Mouse (Mus musculus) heart, embryonic 12.5 days (tissue): ENCODE measurements at regions not wholly inside any gene's neighbourhood (a gene's known extent, or its start where the extent isn't known, plus 50 kb on each side); places are given as distances from the start of the nearest gene placed in this dataset. TPM values are rescaled to one million over a fixed set of nuclear protein-coding genes. Genes with fewer than 3 reads are reported as not detected.

ENCODE experiments used
- ATAC-seq: fragments of 200-750 bp; cut with Nextera tagmentation; 2 replicates; pipeline ENCODE4 v1.8.0; 2017; ENCODE audit warnings: moderate TSS enrichment, moderate library complexity; ENCODE audit not compliant: insufficient number of reproducible peaks, low FRiP score
- H3K27ac ChIP-seq: fragments of 300-500 bp; sonication (generic); 2 replicates; pipeline ENCODE4 v1.5.1; 2016; ENCODE audit warnings: mild to moderate bottlenecking, moderate library complexity; ENCODE audit not compliant: poor library complexity, severe bottlenecking
- H3K27me3 ChIP-seq: fragments of 300-500 bp; sonication (generic); replicated peaks from 2 replicates; pipeline ENCODE4 v1.6.1; 2016; ENCODE audit warnings: mild to moderate bottlenecking, moderate library complexity
- H3K36me3 ChIP-seq: fragments of 300-500 bp; sonication (generic); 2 replicates; pipeline ENCODE4 v1.6.1; 2016; ENCODE audit warnings: mild to moderate bottlenecking, moderate library complexity
- H3K4me1 ChIP-seq: fragments of 300-500 bp; sonication (generic); replicated peaks from 2 replicates; pipeline ENCODE4 v1.6.1; 2016; ENCODE audit warnings: mild to moderate bottlenecking
- H3K4me2 ChIP-seq: fragments of 300-500 bp; sonication (generic); 2 replicates; pipeline ENCODE4 v1.6.1; 2016; ENCODE audit warnings: mild to moderate bottlenecking, moderate library complexity
- H3K4me3 ChIP-seq: fragments of 300-500 bp; sonication (generic); 2 replicates; pipeline ENCODE4 v1.5.1; 2016; ENCODE audit warnings: mild to moderate bottlenecking
- H3K9ac ChIP-seq: fragments of 300-500 bp; sonication (generic); 2 replicates; pipeline ENCODE4 v1.6.1; 2016; ENCODE audit warnings: mild to moderate bottlenecking, moderate library complexity
- H3K9me3 ChIP-seq: fragments of 300-500 bp; sonication (generic); replicated peaks from 2 replicates; pipeline ENCODE4 v1.6.1; 2016; ENCODE audit warnings: mild to moderate bottlenecking, moderate library complexity
- WGBS: fragments of 180-500 bp; shearing (Covaris S2); methylation state at CpG from one replicate; pipeline ENCODE4 v1.1.7; 2016; 5-methylcytosine and 5-hydroxymethylcytosine counted together
- microRNA-seq: library from miRNA; unstranded; fragments of <30 nt; microRNA quantifications from one replicate; pipeline ENCODE4, GENCODE M21; 2017

GRCm38 (mm10) chr12:94755754-94756153, 936.3 kb upstream of the Flrt2 start:
- Histone ChIP-seq H3K4me2 (no peak overlapping the region), H3K4me1 (no peaks in the 10 kb centered on the region), H3K9me3 (no peaks in the 10 kb centered on the region), H3K36me3 (no peaks in the 10 kb centered on the region), H3K27me3 (no peaks in the 10 kb centered on the region), H3K4me3 (no peak overlapping the region), H3K27ac (no peak overlapping the region), H3K9ac (no peak overlapping the region)
- ATAC-seq: no peak
- 83% methylated on average over 2 of the region's 2 CpGs for WGBS

DNA sequence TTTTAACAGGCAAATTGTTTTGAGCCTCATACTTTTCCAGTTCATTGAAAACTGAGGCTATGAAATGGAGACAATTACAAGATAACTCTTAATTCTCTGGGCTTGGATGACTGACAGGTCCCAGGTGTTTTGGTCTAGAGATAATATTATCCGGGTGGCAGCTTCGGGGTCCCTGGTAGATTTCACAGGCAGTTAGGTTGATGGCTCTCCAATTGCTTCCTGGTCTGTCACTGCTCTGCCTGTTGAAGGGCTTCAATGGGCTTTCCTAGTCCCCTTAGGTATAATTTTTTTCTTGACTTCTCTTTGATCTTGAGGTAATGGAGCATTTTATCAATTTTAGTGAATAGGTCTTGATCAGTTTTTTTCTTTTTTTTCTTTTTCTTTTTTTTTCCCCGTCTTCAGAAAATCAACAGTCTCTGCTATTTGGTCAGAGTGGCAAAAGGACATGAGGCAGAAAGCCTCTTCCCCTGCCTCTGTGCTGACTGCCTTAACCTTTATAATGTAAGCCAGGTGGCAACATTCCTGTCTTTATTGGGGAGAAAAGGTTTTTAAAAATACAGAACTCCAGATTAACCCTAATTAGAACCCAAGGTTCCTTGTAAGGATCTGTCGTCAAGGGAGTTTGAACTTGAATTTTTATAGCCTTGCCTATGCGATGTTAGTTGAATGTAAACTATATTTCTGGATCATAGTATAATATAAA, 896.0 kb upstream of the Flrt2 start:
- H3K27ac ChIP-seq: no peak overlapping the region
- ATAC-seq: no peak
- no peaks in the 10 kb centered on the region for H3K27me3 ChIP-seq
- H3K4me3 ChIP-seq: no peak overlapping the region
- no peaks in the 10 kb centered on the region for H3K9me3 ChIP-seq
- no peak overlapping the region for H3K4me2 ChIP-seq
- H3K4me1 ChIP-seq: no peaks in the 10 kb centered on the region
- H3K9ac ChIP-seq: no peak overlapping the region
- no peaks in the 10 kb centered on the region for H3K36me3 ChIP-seq
- WGBS: 49% methylated on average over 5 of the region's 5 CpGs

- H3K36me3 ChIP-seq: no peaks in the 10 kb centered on the region
- H3K4me2 ChIP-seq: no peak overlapping the region
- H3K27me3 ChIP-seq: no peaks in the 10 kb centered on the region
- no peak for ATAC-seq
- H3K4me1 ChIP-seq: no peaks in the 10 kb centered on the region
- H3K9me3 ChIP-seq: no peaks in the 10 kb centered on the region
- WGBS: 87% methylated on average over 1 of the region's 1 CpGs
- H3K4me3 ChIP-seq: no peak overlapping the region
- H3K9ac ChIP-seq: no peak overlapping the region
- H3K27ac ChIP-seq: no peak overlapping the region
Observed at GRCm38 (mm10) chr12:94804692-94805091, 887.3 kb upstream of the Flrt2 start.

DNA sequence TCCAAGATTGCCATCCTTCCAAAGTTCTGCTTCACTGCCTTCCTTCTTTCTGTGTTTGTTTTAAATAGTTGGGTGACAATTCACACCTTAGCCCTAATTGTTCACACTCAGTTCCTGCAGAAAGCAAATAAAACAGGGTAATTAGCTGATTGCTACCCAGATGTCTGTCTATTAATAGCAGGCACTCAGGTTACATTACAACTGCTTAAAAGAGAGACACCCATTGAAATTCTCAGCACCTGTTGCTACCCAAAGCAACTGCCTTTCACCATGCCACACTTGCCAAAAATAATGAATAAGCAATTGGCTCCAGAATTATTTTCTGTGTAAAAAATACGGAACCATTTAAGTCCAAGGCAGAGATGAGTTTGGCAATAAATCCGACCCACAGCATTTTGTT, 860.6 kb upstream of the Flrt2 start:
- no peaks in the 10 kb centered on the region for H3K9me3 ChIP-seq
- H3K27ac ChIP-seq: no peak overlapping the region
- no peak overlapping the region for H3K4me3 ChIP-seq
- H3K4me1 ChIP-seq: no peaks in the 10 kb centered on the region
- H3K36me3 ChIP-seq: no peaks in the 10 kb centered on the region
- no peak overlapping the region for H3K9ac ChIP-seq
- ATAC-seq: no peak
- 88% methylated on average over 2 of the region's 2 CpGs for WGBS
- H3K27me3 ChIP-seq: no peaks in the 10 kb centered on the region
- H3K4me2 ChIP-seq: no peak overlapping the region

DNA sequence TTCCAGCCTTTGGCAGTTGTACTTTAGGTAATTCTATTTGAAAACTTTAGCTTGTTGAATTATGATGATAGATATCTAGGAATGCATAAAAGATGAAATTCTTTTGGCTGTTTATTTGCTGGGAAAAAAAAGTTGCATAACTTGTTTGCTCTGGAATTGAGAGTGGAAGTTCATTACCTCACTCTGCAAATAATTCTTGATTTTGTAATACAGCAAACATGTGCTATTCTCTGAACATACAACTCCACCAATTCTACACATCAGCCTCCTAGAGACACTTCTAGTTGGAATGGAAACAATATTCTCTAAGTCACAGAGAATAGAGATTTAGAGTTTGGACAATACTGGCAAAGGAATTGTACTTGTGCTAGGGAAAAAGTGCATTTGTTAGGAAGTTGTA, 829.3 kb upstream of the Flrt2 start:
- ATAC-seq: no peak
- Histone ChIP-seq H3K27me3 (no peaks in the 10 kb centered on the region), H3K4me3 (no peak overlapping the region), H3K4me1 (no peaks in the 10 kb centered on the region), H3K9me3 (no peaks in the 10 kb centered on the region), H3K4me2 (no peak overlapping the region), H3K36me3 (no peaks in the 10 kb centered on the region), H3K27ac (no peak overlapping the region), H3K9ac (no peak overlapping the region)

- H3K9me3 ChIP-seq: no peaks in the 10 kb centered on the region
- no peaks in the 10 kb centered on the region for H3K27me3 ChIP-seq
- H3K36me3 ChIP-seq: no peaks in the 10 kb centered on the region
- H3K4me2 ChIP-seq: no peak overlapping the region
- no peak overlapping the region for H3K9ac ChIP-seq
- WGBS: 90% methylated on average over 2 of the region's 2 CpGs
- H3K4me1 ChIP-seq: no peaks in the 10 kb centered on the region
- H3K27ac ChIP-seq: no peak overlapping the region
- no peak overlapping the region for H3K4me3 ChIP-seq
- ATAC-seq: no peak
Observed at GRCm38 (mm10) chr12:94910816-94911215, 781.2 kb upstream of the Flrt2 start.

DNA sequence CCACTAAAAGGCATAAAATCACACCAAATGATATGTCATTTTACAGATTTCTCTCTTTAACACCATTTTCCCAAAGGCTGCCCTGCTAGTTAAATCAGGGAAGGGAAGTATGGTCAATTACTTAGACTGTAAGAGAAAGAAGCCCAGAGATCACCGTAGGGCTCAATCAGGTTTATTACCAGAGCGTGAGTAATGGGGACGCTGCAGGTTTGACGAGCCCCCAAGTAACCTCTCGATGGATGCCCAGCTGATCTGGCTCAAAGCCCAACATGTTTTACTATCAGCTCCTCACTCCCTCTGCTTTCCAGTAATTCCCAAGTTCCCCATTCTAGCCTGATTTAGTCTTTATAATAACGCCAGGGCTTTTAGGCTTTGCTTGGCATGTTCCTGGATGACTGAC, 749.0 kb upstream of the Flrt2 start:
- Histone ChIP-seq H3K9ac (no peak overlapping the region), H3K36me3 (no peaks in the 10 kb centered on the region), H3K9me3 (no peaks in the 10 kb centered on the region), H3K27me3 (no peaks in the 10 kb centered on the region), H3K27ac (no peak overlapping the region), H3K4me2 (no peak overlapping the region), H3K4me3 (no peak overlapping the region), H3K4me1 (no peaks in the 10 kb centered on the region)
- ATAC-seq: no peak
- WGBS: 68% methylated on average over 6 of the region's 6 CpGs

Small RNA genes in the stretch of these regions (microRNA-seq; reads per million reads assigned to microRNA genes)
- gene Mir8099-2: not detected
